Comparison of ENCODE assay signal across 9 mouse cellular contexts in the genomic region with DNA sequence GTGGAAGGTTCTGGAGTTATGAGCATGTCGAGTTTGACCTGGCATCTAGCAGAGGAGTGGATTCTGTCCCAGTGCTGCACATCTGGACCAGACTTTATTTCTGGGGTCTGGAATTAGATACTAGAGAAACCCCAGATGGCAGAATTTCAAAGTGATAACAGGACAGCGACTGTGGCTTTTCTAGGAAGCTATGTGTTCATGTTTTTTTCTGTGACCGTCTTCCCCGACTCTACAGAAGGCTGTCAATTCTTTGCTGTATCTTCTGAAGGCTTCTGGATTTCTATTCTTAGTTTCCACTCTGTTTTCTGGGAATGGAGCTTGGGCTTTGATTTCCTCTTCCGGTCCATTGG. TPM values are rescaled to one million over a fixed set of nuclear protein-coding genes. Genes with fewer than 3 reads are reported as not detected.
DNase-seq lines count a peak whose midpoint lies in the region; ATAC-seq and TF ChIP-seq lines count a peak whose summit lies in the region.
"Had no signal": no experiment of that assay in that cellular context is flagged by ENCODE, and none has a peak within 500 bp of the region (broad histone marks: within the 10 kb centered on the region; RNA-seq: fewer than 3 reads in every experiment).

No protein-coding gene starts in this region.

- no peaks in the 10 kb centered on the region for H3K27me3 ChIP-seq in cerebellum, adult 2 months (ENCODE audit: control insufficient read depth, insufficient read depth, low read length)
- H3K27me3 ChIP-seq in intestine, embryonic 14.5 days (replicated peaks; ENCODE audit: control insufficient read depth, insufficient read depth, low read length), result no peaks in the 10 kb centered on the region
- H3K27me3 ChIP-seq: midbrain, embryonic 15.5 days had no signal

- 56% methylated on average over 5 of the region's 5 CpGs for WGBS in cerebellum, adult 2 months
- 68% methylated on average over 5 of the region's 5 CpGs for WGBS in intestine, embryonic 14.5 days

- TF ChIP-seq CTCF in cerebellum, adult 2 months (IDR thresholded peaks at IDR 0.05; ENCODE audit: borderline replicate concordance, insufficient read depth, low read depth, low read length), result no peak
- no peak for TF ChIP-seq CTCF in left cerebral cortex, adult 2 months (IDR thresholded peaks at IDR 0.05)

- no peak overlapping the region for H3K4me3 ChIP-seq in cerebellum, adult 2 months (replicated peaks; ENCODE audit: insufficient read depth, low read depth, low read length)
- peak overlapping the region; percentile 15 for H3K4me3 ChIP-seq in left cerebral cortex, adult 2 months
- H3K4me3 ChIP-seq in intestine, embryonic 14.5 days (ENCODE audit: low read depth, low read length), result no peak overlapping the region
- H3K4me3 ChIP-seq: midbrain, embryonic 15.5 days had no signal

- no peak for TF ChIP-seq POLR2A in cerebellum, adult 2 months (IDR thresholded peaks at IDR 0.05; ENCODE audit: borderline replicate concordance, insufficient read depth, low read length)

- intact Hi-C loops in left cerebral cortex, adult 2 months (cut with DNase I), result loop anchor here (2.0 kb wide), 1 partner anchor 41 kb away; no protein-coding TSS in a partner anchor
- intact Hi-C loops in left cerebral cortex, postnatal 10 days (cut with DNase I), result no loop called here

- DNase-seq in cerebellum, adult 2 months, result no peak
- no peak for DNase-seq in cerebellum, postnatal 10 days
- no peak for DNase-seq in left cerebral cortex, adult 2 months (ENCODE audit: extremely low spot score in 1 of 2, low spot score in 2 of 2)
- no peak for DNase-seq in left cerebral cortex, postnatal 10 days (ENCODE audit: extremely low spot score in 1 of 2, low spot score in 2 of 2)
- DNase-seq in intestine, embryonic 14.5 days (ENCODE audit: low spot score), result no peak
- DNase-seq in right cerebral cortex, postnatal 10 days (ENCODE audit: low spot score in 2 of 2), result no peak

- H3K36me3 ChIP-seq in intestine, embryonic 14.5 days (ENCODE audit: control insufficient read depth, insufficient read depth, low read length), result no peaks in the 10 kb centered on the region
- H3K36me3 ChIP-seq: midbrain, embryonic 15.5 days had no signal

- H3K4me1 ChIP-seq in cerebellum, adult 2 months (ENCODE audit: control insufficient read depth, insufficient read depth, low read length), result peaks cover 47% of the 10 kb centered on the region
- H3K4me1 ChIP-seq in intestine, embryonic 14.5 days (replicated peaks; ENCODE audit: control insufficient read depth, insufficient read depth, low read length), result peaks cover 3% of the 10 kb centered on the region; the same call in 1 of the 2 replicates
- H3K4me1 ChIP-seq: midbrain, embryonic 15.5 days had no signal

- ATAC-seq in intestine, embryonic 14.5 days (replicated peaks; ENCODE audit: low FRiP score, low TSS enrichment, low read depth), result no peak
- peak; percentile 71 for ATAC-seq in megakaryocyte-erythroid progenitor cell, adult 5-6 weeks (replicated peaks; ENCODE audit: low FRiP score, low TSS enrichment, poor library complexity, severe bottlenecking)
- no peak for ATAC-seq in cerebellum, adult (ENCODE audit: insufficient number of reproducible peaks, low FRiP score, low TSS enrichment)
- ATAC-seq: midbrain, embryonic 15.5 days had no signal

- no peaks in the 10 kb centered on the region for H3K9me3 ChIP-seq in intestine, embryonic 14.5 days (ENCODE audit: control insufficient read depth, low read length)
- H3K9me3 ChIP-seq: midbrain, embryonic 15.5 days had no signal

- peak overlapping the region; percentile 85; the same call in 1 of the 2 replicates for H3K27ac ChIP-seq in cerebellum, adult 2 months (ENCODE audit: insufficient read depth, low read length)
- H3K27ac ChIP-seq in left cerebral cortex, adult 2 months, result peak overlapping the region; percentile 83
- H3K27ac ChIP-seq in intestine, embryonic 14.5 days (ENCODE audit: low read depth), result peak overlapping the region; percentile 38; the same call in 1 of the 2 replicates
- H3K27ac ChIP-seq: midbrain, embryonic 15.5 days had no signal

- H3K4me2 ChIP-seq in intestine, embryonic 14.5 days (ENCODE audit: low read length), result no peak overlapping the region
- H3K4me2 ChIP-seq: midbrain, embryonic 15.5 days had no signal

- H3K9ac ChIP-seq in intestine, embryonic 14.5 days (ENCODE audit: low read length), result no peak overlapping the region
- H3K9ac ChIP-seq: midbrain, embryonic 15.5 days had no signal

RNA-seq across cellular contexts. Expression of a gene that starts 49.3 kb away (rescaled TPM):
- 79.7 and 80.4 TPM in 2 replicates for polyA plus RNA-seq in cerebellum, adult 2 months (2012; rRNA removed)
- total RNA-seq in left cerebral cortex, adult 2 months (2021), result 10 to 100 TPM; 69.6 to 74.4 TPM
- 10 to 100 TPM; 31.0 to 31.1 TPM for total RNA-seq in left cerebral cortex, postnatal 10 days (2021)
- 10.5 and 12.1 TPM in 2 replicates for polyA plus RNA-seq in intestine, embryonic 14.5 days (2014; fragmentation: Nextera tagmentation; extraction: Ambion mirVana)
- total RNA-seq in megakaryocyte-erythroid progenitor cell, adult 5-6 weeks (2014; fragmentation: Nextera tagmentation), result 35.8 and 41.4 TPM in 2 replicates
- 43.9 and 65.4 TPM in 2 replicates for total RNA-seq in megakaryocyte-erythroid progenitor cell, adult 5-6 weeks (2017)
